Mouse (Mus musculus) cerebellum, adult 11 months (tissue): ENCODE measurements around the gene Polr3a.
A peak's percentile ranks its signal among the peaks of the same experiment; 100 is the strongest.
"Not testable (repeated sequence)": the region's sequence is repeated elsewhere in the genome, so short reads cannot be mapped to it uniquely, and the experiment has no call there.

Experiments
- DNase-seq: peaks from one replicate; pipeline ENCODE4 v3.0.0; 2022

Polr3a gene

DNA sequence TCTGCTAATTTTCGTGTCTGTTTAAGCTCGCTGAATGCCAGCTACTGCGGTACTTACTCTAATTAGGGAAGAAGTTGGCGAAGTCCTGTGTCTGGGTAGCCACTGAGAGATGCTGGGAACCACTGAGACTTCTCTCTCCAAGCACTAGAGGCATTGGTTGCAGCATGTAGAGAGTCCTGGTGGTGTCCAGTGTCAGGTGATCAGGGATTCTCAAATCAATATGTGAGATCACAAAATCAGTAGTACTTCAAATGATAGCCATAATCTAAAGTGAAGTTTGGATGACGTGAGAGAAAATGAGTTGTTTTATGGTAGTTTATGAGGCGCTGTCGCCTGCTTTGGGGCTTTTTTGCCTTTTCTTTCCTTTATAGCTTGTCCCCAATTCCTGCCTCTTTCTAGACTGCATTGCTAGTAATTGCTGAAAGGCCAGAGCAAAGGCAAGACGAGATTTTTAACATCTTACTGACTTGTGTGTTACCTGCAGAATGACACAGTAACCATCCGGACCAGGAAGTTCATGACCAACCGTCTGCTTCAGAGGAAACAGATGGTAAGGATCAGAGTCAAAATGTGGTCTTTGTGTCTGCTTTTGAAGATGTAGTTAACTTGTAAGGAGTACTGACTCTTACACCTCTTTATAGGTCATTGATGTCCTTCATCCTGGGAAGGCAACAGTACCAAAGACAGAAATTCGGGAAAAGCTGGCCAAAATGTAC, 4.6 kb upstream of the Polr3a start:
- no peak for DNase-seq

DNA sequence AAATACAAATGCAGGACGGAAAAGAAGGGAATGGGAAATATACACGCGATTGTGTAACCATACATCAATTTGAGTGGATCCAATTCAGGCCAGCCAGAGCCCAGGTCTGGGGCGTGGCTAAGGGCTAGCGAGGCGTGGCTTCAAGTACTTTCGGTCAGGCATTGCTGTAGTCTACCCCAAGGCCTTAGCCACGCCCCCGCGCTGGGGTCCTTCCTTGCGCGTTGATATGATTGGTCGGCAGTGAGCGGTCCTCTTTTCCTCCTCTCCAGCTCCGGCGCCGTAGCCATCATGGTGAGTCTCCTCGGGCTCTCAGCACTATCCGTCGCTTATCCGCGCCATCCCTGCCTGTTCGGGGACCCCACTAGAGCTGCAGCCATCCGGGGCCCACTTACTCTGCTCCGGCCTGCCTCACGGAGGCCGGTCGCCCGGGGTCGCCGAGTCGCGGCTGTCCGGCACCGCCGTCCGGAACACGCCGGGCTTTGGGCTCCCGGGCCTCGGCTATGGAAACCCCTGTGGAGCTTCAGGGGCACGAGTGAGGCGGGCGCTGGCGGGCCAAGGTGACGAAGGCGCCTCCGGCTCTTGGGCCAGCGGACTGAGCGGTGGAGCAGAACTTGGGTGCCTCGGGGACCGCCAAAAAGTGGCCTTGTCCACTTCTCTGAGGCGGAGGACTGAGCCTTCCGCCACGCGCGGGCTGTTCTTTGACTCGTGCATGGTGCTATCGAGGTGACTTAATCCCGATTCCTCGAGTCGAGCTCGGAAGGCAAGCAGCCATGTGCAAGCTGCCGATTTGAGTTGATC, 3.8 kb upstream of the Polr3a start:
- peak; percentile 97 for DNase-seq

DNA sequence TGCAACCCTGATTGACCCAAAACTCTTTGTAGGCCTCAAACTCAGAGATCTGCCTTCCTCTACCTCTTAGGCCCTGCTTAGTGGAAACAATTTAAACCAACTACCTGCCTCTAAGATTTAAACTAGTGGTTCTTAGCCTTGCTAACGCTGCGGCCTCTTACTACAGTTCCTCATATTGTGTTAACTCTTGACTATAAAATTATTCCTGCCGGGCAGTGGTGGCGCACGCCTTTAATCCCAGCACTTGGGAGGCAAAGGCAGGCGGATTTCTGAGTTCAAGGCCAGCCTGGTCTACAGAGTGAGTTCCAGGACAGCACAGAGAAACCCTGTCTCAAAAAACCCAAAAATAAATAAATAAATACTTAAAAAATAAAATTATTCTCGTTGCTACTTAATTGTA, 2.9 kb upstream of the Polr3a start:
- DNase-seq, result peak; percentile 32

DNA sequence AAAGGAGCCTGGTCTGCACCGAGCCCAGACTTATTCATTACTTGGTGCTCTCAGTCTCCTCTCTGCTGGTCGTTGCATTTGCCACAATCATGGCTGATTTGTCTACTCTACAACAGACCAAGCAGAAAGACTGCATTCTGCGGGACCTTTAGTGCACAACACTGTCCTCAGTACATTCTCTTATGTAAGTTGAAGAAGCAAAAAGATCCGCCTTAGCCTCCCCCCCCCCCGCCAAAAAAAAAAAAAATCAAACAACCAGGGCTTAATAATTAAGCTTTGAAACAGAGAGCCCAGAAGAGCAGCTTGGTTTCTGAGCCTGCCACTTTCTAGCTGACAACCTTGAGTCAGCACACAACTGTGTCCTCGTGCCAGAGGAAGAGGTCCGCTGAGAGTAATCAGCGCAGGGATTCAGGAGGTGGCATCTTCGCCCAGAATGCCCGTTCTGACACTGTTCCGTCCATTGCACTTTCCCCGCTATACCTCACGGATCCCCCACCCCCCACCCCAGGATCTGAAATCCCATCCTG, 554 bp downstream of the Polr3a start:
- no peak for DNase-seq

DNA sequence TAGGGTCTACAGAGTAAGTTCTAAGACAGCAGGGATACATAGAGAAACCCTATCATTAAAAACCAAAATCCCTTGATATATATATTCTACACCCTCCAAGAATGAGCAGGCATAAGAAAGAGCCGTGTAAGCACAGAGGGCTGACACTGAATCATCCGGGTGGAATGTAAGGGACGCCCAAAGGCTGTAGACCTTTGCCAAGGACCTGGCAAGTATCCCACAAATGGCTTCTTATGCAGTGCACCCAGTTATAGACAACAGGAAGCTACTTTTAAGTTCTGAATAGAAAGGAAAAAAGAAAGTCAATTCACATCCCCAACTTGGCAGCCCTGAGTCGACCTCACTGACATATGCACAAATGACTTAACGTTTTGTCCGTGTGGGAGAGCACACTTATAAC, 18.1 kb downstream of the Polr3a start:
- DNase-seq, result no peak

DNA sequence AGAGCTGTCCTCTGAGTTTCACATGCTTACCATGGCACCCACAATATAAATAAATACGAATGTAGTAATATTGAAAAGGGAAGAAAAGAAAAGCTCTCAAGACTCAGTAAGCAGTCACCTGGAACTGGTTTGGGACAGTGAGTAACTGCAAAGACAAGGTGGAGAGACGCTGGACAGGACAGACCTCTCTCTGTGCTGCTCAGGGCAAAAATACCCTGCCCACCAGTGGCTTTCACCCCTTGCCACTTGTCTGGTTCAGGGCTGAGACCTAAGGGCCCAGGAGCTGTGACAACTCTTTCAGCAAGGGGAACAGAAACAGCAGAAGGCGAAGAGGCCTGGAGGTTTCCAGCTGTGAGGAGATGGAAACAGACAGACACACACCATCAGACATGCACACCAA, 28.7 kb downstream of the Polr3a start:
- DNase-seq, result no peak

DNA sequence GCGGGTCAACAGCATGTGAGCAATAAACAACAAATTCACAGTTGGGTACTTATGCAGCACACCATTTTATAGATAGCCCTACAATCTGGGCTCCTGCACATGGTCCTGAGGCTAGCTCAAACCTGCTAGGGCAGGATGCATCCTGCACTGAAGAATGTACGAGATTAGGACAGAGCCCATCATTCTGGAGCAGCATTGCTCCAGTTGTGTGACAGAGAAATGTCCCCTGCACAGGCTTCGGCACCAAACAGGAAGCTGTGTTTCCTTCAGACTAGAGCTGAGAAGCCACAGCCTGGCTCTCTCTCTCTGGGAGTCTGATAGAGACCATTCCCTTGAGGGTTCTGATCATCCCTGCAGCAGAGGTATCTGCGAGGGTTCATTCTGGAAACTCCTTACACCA, 43.3 kb downstream of the Polr3a start:
- not testable (repeated sequence) for DNase-seq
